Mouse (Mus musculus): ENCODE results near the gene Cinp. TPM values are rescaled to one million over a fixed set of nuclear protein-coding genes. Genes with fewer than 3 reads are reported as not detected.
"Not testable (repeated sequence)": the region's sequence is repeated elsewhere in the genome, so short reads cannot be mapped to it uniquely, and the experiment has no call there.

Cinp gene
- polyA plus RNA-seq, 1 experiment from 2014 or later = 78.4 TPM

DNA sequence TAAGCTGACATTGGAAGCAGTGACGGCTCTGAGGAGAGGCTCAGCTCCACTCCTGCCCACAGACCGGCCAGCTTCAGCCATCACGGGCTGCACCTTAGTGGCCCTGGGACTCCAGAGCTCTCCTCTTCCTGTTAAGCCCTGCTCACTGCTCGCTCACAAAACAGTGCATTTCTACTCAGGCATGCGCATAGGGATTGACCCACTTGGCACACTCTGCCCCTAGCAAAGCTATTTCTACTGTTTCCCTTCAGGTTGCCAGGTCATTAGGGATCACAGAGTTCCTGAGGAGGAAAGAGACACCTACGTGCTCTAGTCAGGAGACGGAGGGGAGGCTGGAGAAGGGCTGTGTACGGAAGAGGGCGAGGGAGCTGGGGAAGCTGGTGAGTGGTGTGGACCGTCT, 23.0 kb downstream of the Cinp start:
- Histone ChIP-seq H3K36me3 (ENCODE audit: control insufficient read depth, insufficient read depth, low read length) (peaks cover 20% of the 10 kb centered on the region), H3K27me3 (ENCODE audit: control insufficient read depth, insufficient read depth, low read length) (no peaks in the 10 kb centered on the region), H3K9ac (ENCODE audit: low read length) (no peak overlapping the region), H3K9me3 (replicated peaks; ENCODE audit: control insufficient read depth, low read length) (no peaks in the 10 kb centered on the region), H3K4me2 (ENCODE audit: low read depth, low read length) (no peak overlapping the region), H3K4me3 (replicated peaks; ENCODE audit: low read length) (no peak overlapping the region), H3K27ac (ENCODE audit: low read length) (no peak overlapping the region), H3K4me1 (ENCODE audit: control insufficient read depth, insufficient read depth, low read length) (no peaks in the 10 kb centered on the region)
- no peak for ATAC-seq (ENCODE audit: insufficient read depth, low FRiP score)
- 86% methylated on average over 10 of the region's 10 CpGs for WGBS

DNA sequence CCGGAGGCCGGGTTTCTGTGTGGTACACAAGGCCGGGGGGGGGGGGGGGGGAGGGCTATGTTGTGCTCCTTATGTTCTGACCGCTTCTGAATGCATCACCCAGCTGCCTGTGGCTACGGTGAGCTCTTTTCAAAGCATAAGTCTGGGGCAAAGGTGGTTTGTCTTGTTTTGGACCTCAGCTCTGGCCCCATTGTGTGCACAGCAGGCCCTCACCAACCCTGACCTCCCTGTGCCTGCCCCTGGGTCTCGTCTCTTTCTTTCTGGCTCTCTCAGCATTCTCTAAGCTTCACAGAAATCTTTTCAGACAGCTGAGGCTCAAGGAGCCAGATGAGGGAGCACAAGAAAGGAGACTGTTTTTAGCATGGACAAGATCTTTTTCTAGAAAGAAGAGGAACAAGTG, 23.4 kb downstream of the Cinp start:
- ATAC-seq (ENCODE audit: insufficient read depth, low FRiP score) = no peak
- WGBS = 73% methylated on average over 5 of the region's 6 CpGs
- Histone ChIP-seq H3K9me3 (replicated peaks; ENCODE audit: control insufficient read depth, low read length) (no peaks in the 10 kb centered on the region), H3K36me3 (ENCODE audit: control insufficient read depth, insufficient read depth, low read length) (peaks cover 20% of the 10 kb centered on the region), H3K4me1 (ENCODE audit: control insufficient read depth, insufficient read depth, low read length) (no peaks in the 10 kb centered on the region), H3K4me3 (replicated peaks; ENCODE audit: low read length) (no peak overlapping the region), H3K4me2 (ENCODE audit: low read depth, low read length) (no peak overlapping the region), H3K9ac (ENCODE audit: low read length) (no peak overlapping the region), H3K27me3 (ENCODE audit: control insufficient read depth, insufficient read depth, low read length) (no peaks in the 10 kb centered on the region), H3K27ac (ENCODE audit: low read length) (no peak overlapping the region)

- no peak for ATAC-seq (ENCODE audit: insufficient read depth, low FRiP score)
- WGBS = 93% methylated on average over 6 of the region's 6 CpGs
- no peak overlapping the region for H3K4me2 ChIP-seq (ENCODE audit: low read depth, low read length)
- H3K9me3 ChIP-seq (replicated peaks; ENCODE audit: control insufficient read depth, low read length) = no peaks in the 10 kb centered on the region
- H3K27ac ChIP-seq (ENCODE audit: low read length) = no peak overlapping the region
- H3K4me3 ChIP-seq (replicated peaks; ENCODE audit: low read length) = no peak overlapping the region
- no peak overlapping the region for H3K9ac ChIP-seq (ENCODE audit: low read length)
- H3K4me1 ChIP-seq (ENCODE audit: control insufficient read depth, insufficient read depth, low read length) = no peaks in the 10 kb centered on the region
- peaks cover 16% of the 10 kb centered on the region; the same call in 1 of the 2 replicates for H3K36me3 ChIP-seq (ENCODE audit: control insufficient read depth, insufficient read depth, low read length)
- H3K27me3 ChIP-seq (ENCODE audit: control insufficient read depth, insufficient read depth, low read length) = no peaks in the 10 kb centered on the region
Measured at GRCm38 (mm10) chr12:110864008-110864407, 24.9 kb downstream of the Cinp start.

DNA sequence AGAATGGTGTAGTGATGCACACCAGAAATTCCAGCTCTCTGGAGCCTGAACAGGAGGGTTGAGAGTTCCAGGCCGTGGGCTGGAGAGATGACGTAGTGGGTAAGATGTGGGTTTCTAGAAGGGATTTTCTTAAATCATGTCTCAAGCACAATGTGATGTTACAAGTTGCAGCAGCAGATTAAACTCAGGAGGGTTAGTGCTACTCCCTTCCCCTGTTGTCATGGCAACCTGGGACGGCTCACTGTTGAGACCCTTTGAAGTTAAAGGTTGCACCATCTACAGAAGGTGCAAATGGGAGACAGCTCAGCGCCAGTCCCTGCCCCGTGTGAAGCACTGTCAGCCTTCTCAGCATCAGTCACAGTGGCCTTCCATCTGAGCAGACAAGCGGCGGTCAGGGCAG, 27.7 kb downstream of the Cinp start:
- H3K9ac ChIP-seq (ENCODE audit: low read length) = no peak overlapping the region
- H3K27ac ChIP-seq (ENCODE audit: low read length) = no peak overlapping the region
- H3K4me2 ChIP-seq (ENCODE audit: low read depth, low read length) = no peak overlapping the region
- WGBS = 52% methylated on average over 7 of the region's 7 CpGs
- H3K36me3 ChIP-seq (ENCODE audit: control insufficient read depth, insufficient read depth, low read length) = 0 out of 2 replicates have a peak, but pooled peaks cover 3% of the 10 kb centered on the region
- ATAC-seq (ENCODE audit: insufficient read depth, low FRiP score) = no peak
- H3K4me3 ChIP-seq (replicated peaks; ENCODE audit: low read length) = no peak overlapping the region
- H3K9me3 ChIP-seq (replicated peaks; ENCODE audit: control insufficient read depth, low read length) = no peaks in the 10 kb centered on the region
- H3K4me1 ChIP-seq (ENCODE audit: control insufficient read depth, insufficient read depth, low read length) = no peaks in the 10 kb centered on the region
- no peaks in the 10 kb centered on the region for H3K27me3 ChIP-seq (ENCODE audit: control insufficient read depth, insufficient read depth, low read length)

DNA sequence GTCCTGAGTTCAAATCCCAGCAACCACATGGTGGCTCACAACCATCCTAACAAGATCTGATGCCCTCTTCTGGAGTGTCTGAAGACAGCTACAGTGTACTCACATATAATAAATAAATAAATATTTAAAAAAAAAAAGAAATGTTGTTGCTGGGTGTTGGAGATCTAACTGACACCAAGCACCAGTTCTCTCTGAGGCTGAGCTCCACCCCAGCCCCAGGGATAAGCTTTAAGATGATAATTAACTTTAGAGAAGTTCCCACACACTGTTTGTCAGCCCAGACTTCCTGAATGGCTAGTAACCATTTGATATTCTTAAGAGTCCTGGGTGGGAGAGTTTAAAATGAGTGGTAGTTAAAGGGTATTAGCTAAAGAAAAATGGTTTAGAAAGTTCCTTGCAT, 28.7 kb downstream of the Cinp start:
- Histone ChIP-seq H3K27me3 (ENCODE audit: control insufficient read depth, insufficient read depth, low read length) (no peaks in the 10 kb centered on the region), H3K27ac (ENCODE audit: low read length) (no peak overlapping the region), H3K9me3 (replicated peaks; ENCODE audit: control insufficient read depth, low read length) (no peaks in the 10 kb centered on the region), H3K4me3 (replicated peaks; ENCODE audit: low read length) (no peak overlapping the region), H3K4me1 (ENCODE audit: control insufficient read depth, insufficient read depth, low read length) (no peaks in the 10 kb centered on the region), H3K4me2 (ENCODE audit: low read depth, low read length) (no peak overlapping the region), H3K9ac (ENCODE audit: low read length) (no peak overlapping the region), H3K36me3 (ENCODE audit: control insufficient read depth, insufficient read depth, low read length) (0 out of 2 replicates have a peak, but pooled peaks cover 8% of the 10 kb centered on the region)
- no peak for ATAC-seq (ENCODE audit: insufficient read depth, low FRiP score)

DNA sequence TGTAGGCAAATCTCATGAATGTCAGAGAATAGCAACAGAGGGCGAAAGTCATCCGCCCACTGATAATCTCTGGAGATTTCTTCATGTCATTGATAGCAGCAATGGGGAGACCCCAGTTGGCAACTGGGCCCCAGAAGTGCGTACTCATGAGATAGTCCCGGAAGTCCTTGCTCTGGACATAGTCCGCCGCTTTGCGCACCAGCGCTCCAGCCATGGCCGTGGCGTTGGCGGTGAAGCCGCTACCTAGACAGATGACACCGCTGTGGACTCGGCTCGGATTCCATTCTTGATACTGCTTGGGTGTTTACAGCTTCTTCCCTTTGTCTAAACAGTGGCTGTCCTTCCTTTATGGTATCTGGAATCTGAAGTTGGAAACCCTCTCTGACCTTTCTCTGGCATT, 30.3 kb downstream of the Cinp start:
- H3K9ac ChIP-seq (ENCODE audit: low read length); H3K27me3 ChIP-seq (ENCODE audit: control insufficient read depth, insufficient read depth, low read length); H3K4me2 ChIP-seq (ENCODE audit: low read depth, low read length); ATAC-seq (ENCODE audit: insufficient read depth, low FRiP score); H3K27ac ChIP-seq (ENCODE audit: low read length); H3K9me3 ChIP-seq (replicated peaks; ENCODE audit: control insufficient read depth, low read length); H3K4me3 ChIP-seq (replicated peaks; ENCODE audit: low read length); H3K4me1 ChIP-seq (ENCODE audit: control insufficient read depth, insufficient read depth, low read length): not testable (repeated sequence)
- 92% methylated on average over 15 of the region's 15 CpGs for WGBS
- 0 out of 2 replicates have a peak, but pooled peaks cover 10% of the 10 kb centered on the region for H3K36me3 ChIP-seq (ENCODE audit: control insufficient read depth, insufficient read depth, low read length)

GRCm38 (mm10) chr12:110857196-110857595, 31.7 kb downstream of the Cinp start:
- Histone ChIP-seq H3K9ac (ENCODE audit: low read length) (no peak overlapping the region), H3K4me1 (ENCODE audit: control insufficient read depth, insufficient read depth, low read length) (0 out of 2 replicates have a peak, but pooled peaks cover 3% of the 10 kb centered on the region), H3K27me3 (ENCODE audit: control insufficient read depth, insufficient read depth, low read length) (no peaks in the 10 kb centered on the region), H3K9me3 (replicated peaks; ENCODE audit: control insufficient read depth, low read length) (no peaks in the 10 kb centered on the region), H3K36me3 (ENCODE audit: control insufficient read depth, insufficient read depth, low read length) (0 out of 2 replicates have a peak, but pooled peaks cover 8% of the 10 kb centered on the region), H3K4me3 (replicated peaks; ENCODE audit: low read length) (no peak overlapping the region), H3K27ac (ENCODE audit: low read length) (no peak overlapping the region), H3K4me2 (ENCODE audit: low read depth, low read length) (no peak overlapping the region)
- 74% methylated on average over 7 of the region's 7 CpGs for WGBS
- no peak for ATAC-seq (ENCODE audit: insufficient read depth, low FRiP score)

DNA sequence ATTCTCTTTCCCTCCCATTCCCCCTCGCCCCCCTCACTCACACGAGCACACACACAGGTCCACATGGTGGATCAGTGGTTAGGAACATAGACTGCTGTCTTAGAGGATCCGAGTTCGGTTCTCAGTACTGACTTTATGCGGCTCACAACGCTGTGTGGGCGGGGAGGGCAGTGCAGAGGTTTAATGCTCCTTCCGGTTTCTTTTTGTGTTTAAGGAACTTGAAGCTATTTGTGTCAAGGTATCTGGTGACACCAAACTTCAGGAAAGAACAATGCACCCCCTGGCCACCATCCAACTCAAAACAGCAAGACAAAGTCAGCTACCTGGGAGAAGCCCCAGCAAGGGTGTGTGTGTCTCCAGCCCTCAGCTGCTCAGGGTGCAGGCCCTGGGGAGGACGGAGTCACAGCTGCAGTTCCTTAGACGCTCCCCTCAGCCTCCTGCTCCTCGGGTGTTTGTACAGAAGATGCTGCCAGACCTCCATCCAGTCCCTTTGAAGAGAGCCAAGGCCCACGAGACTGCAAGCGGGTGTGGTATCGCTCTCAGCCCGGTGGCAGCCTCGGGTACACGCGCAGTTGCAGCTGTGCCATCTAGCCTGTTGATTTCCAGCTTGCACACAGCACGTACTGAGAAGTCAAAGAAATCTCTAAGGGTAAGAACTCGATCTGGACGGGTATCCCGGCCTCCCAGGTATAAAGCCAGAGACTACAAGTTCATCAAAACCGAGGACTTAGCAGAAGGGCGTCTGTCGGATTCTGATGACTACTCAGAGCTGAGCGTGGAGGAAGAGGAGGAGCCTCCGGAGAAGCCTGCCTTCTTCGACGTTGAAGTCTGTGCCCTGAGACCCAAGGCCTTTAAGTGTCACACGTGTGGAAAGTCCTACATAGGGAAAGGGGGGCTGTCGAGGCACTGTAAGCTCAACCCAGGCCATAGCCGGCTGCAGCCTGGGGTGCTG, 33.9 kb downstream of the Cinp start:
- Histone ChIP-seq H3K4me1 (ENCODE audit: control insufficient read depth, insufficient read depth, low read length) (peaks cover 9% of the 10 kb centered on the region), H3K9me3 (replicated peaks; ENCODE audit: control insufficient read depth, low read length) (no peaks in the 10 kb centered on the region), H3K4me2 (ENCODE audit: low read depth, low read length) (no peak overlapping the region), H3K27me3 (ENCODE audit: control insufficient read depth, insufficient read depth, low read length) (no peaks in the 10 kb centered on the region), H3K36me3 (ENCODE audit: control insufficient read depth, insufficient read depth, low read length) (0 out of 2 replicates have a peak, but pooled peaks cover 7% of the 10 kb centered on the region), H3K9ac (ENCODE audit: low read length) (no peak overlapping the region), H3K4me3 (replicated peaks; ENCODE audit: low read length) (no peak overlapping the region), H3K27ac (ENCODE audit: low read length) (no peak overlapping the region)
- WGBS = 84% methylated on average over 32 of the region's 32 CpGs
- no peak for ATAC-seq (ENCODE audit: insufficient read depth, low FRiP score)

GRCm38 (mm10) chr12:110851923-110852322, 37.0 kb downstream of the Cinp start:
- WGBS = 74% methylated on average over 1 of the region's 1 CpGs

More at GRCm38 (mm10) chr12:110851923-110852322, 37.0 kb downstream of the Cinp start:
- Histone ChIP-seq H3K4me2 (ENCODE audit: low read depth, low read length) (no peak overlapping the region), H3K4me1 (ENCODE audit: control insufficient read depth, insufficient read depth, low read length) (peaks cover 15% of the 10 kb centered on the region), H3K9ac (ENCODE audit: low read length) (no peak overlapping the region), H3K4me3 (replicated peaks; ENCODE audit: low read length) (no peak overlapping the region), H3K9me3 (replicated peaks; ENCODE audit: control insufficient read depth, low read length) (no peaks in the 10 kb centered on the region), H3K27ac (ENCODE audit: low read length) (no peak overlapping the region), H3K27me3 (ENCODE audit: control insufficient read depth, insufficient read depth, low read length) (no peaks in the 10 kb centered on the region), H3K36me3 (ENCODE audit: control insufficient read depth, insufficient read depth, low read length) (0 out of 2 replicates have a peak, but pooled peaks cover 7% of the 10 kb centered on the region)
- ATAC-seq (ENCODE audit: insufficient read depth, low FRiP score) = no peak
